Mouse (Mus musculus) neural tube, embryonic 12.5 days (tissue): ENCODE measurements around the gene Mylk. TPM values are rescaled to one million over a fixed set of nuclear protein-coding genes. Genes with fewer than 3 reads are reported as not detected.

Experiments
- ATAC-seq: fragments of 200-750 bp; cut with Nextera tagmentation; 2 replicates; pipeline ENCODE4 v1.8.0; 2017; ENCODE audit warnings: low read depth, mild to moderate bottlenecking, moderate TSS enrichment, moderate library complexity; ENCODE audit not compliant: low FRiP score
- H3K27ac ChIP-seq: fragments of 300-500 bp; sonication (generic); 2 replicates; pipeline ENCODE4 v1.5.1; 2016
- H3K27me3 ChIP-seq: fragments of 300-500 bp; sonication (generic); replicated peaks from 2 replicates; pipeline ENCODE4 v1.6.1; 2016; ENCODE audit warnings: mild to moderate bottlenecking
- H3K36me3 ChIP-seq: fragments of 300-500 bp; sonication (generic); 2 replicates; pipeline ENCODE4 v1.6.1; 2016; ENCODE audit warnings: mild to moderate bottlenecking
- H3K4me1 ChIP-seq: fragments of 300-500 bp; sonication (generic); 2 replicates; pipeline ENCODE4 v1.6.1; 2016
- H3K4me2 ChIP-seq: fragments of 300-500 bp; sonication (generic); replicated peaks from 2 replicates; pipeline ENCODE4 v1.6.1; 2016; ENCODE audit warnings: mild to moderate bottlenecking
- H3K4me3 ChIP-seq: fragments of 300-500 bp; sonication (generic); 2 replicates; pipeline ENCODE4 v1.5.1; 2016
- H3K9ac ChIP-seq: fragments of 300-500 bp; sonication (generic); 2 replicates; pipeline ENCODE4 v1.6.1; 2016; ENCODE audit warnings: mild to moderate bottlenecking
- H3K9me3 ChIP-seq: fragments of 300-500 bp; sonication (generic); 2 replicates; pipeline ENCODE4 v1.6.1; 2016; ENCODE audit warnings: mild to moderate bottlenecking
- WGBS: fragments of 180-500 bp; shearing (Covaris S2); methylation state at CpG from one replicate; pipeline ENCODE4 v1.1.7; 2016; 5-methylcytosine and 5-hydroxymethylcytosine counted together
- polyA plus RNA-seq: library from polyadenylated mRNA; unstranded; fragments of >200 nt; fragmentation: Nextera tagmentation; extraction: Ambion mirVana; gene quantifications from 2 replicates; pipeline ENCODE4 v1.2.1, GENCODE M21; 2016

Mylk gene
- polyA plus RNA-seq, 1 experiment from 2014 or later, result 5.1 TPM

- no peak overlapping the region for H3K9ac ChIP-seq
- no peaks in the 10 kb centered on the region for H3K27me3 ChIP-seq
- 62% methylated on average over 10 of the region's 10 CpGs for WGBS
- peaks cover 5% of the 10 kb centered on the region; the same call in 1 of the 2 replicates for H3K4me1 ChIP-seq
- H3K4me2 ChIP-seq, result no peak overlapping the region
- no peak overlapping the region for H3K4me3 ChIP-seq
- H3K36me3 ChIP-seq, result no peaks in the 10 kb centered on the region
- H3K9me3 ChIP-seq, result no peaks in the 10 kb centered on the region
- no peak for ATAC-seq
- H3K27ac ChIP-seq, result no peak overlapping the region
These were observed 176.3 kb downstream of the Mylk start for GRCm38 (mm10) chr16:34921319-34921718.

GRCm38 (mm10) chr16:34923630-34924029, 178.6 kb downstream of the Mylk start:
- Histone ChIP-seq H3K36me3 (no peaks in the 10 kb centered on the region), H3K4me1 (peaks cover 9% of the 10 kb centered on the region), H3K9ac (no peak overlapping the region), H3K9me3 (0 out of 2 replicates have a peak, but pooled peaks cover 3% of the 10 kb centered on the region), H3K4me3 (no peak overlapping the region), H3K4me2 (no peak overlapping the region), H3K27ac (no peak overlapping the region), H3K27me3 (no peaks in the 10 kb centered on the region)
- no peak for ATAC-seq
- 86% methylated on average over 9 of the region's 9 CpGs for WGBS

GRCm38 (mm10) chr16:34924324-34924723, 179.3 kb downstream of the Mylk start:
- H3K9me3 ChIP-seq, result 0 out of 2 replicates have a peak, but pooled peaks cover 3% of the 10 kb centered on the region

GRCm38 (mm10) chr16:34924937-34925618, 180.1 kb downstream of the Mylk start:
- Histone ChIP-seq H3K27ac (no peak overlapping the region), H3K36me3 (no peaks in the 10 kb centered on the region), H3K4me3 (no peak overlapping the region), H3K9me3 (0 out of 2 replicates have a peak, but pooled peaks cover 3% of the 10 kb centered on the region), H3K27me3 (no peaks in the 10 kb centered on the region), H3K9ac (no peak overlapping the region), H3K4me1 (peaks cover 7% of the 10 kb centered on the region), H3K4me2 (no peak overlapping the region)
- ATAC-seq, result no peak
- 59% methylated on average over 6 of the region's 6 CpGs for WGBS

More at GRCm38 (mm10) chr16:34924324-34924723, 179.3 kb downstream of the Mylk start:
- WGBS, result 68% methylated on average over 5 of the region's 5 CpGs
- Histone ChIP-seq H3K4me3 (no peak overlapping the region), H3K4me1 (peaks cover 9% of the 10 kb centered on the region), H3K36me3 (no peaks in the 10 kb centered on the region), H3K27ac (no peak overlapping the region), H3K4me2 (no peak overlapping the region), H3K27me3 (no peaks in the 10 kb centered on the region), H3K9ac (no peak overlapping the region)
- ATAC-seq, result no peak

GRCm38 (mm10) chr16:34926531-34927435, 181.8 kb downstream of the Mylk start:
- no peak overlapping the region for H3K27ac ChIP-seq
- WGBS, result 70% methylated on average over 9 of the region's 9 CpGs

GRCm38 (mm10) chr16:34929686-34930085, 184.7 kb downstream of the Mylk start:
- no peaks in the 10 kb centered on the region for H3K36me3 ChIP-seq
- H3K9me3 ChIP-seq, result 0 out of 2 replicates have a peak, but pooled peaks cover 3% of the 10 kb centered on the region
- H3K4me2 ChIP-seq, result no peak overlapping the region
- no peak overlapping the region for H3K9ac ChIP-seq
- 80% methylated on average over 8 of the region's 8 CpGs for WGBS
- H3K4me1 ChIP-seq, result peaks cover 4% of the 10 kb centered on the region; the same call in 1 of the 2 replicates
- ATAC-seq, result no peak
- H3K4me3 ChIP-seq, result no peak overlapping the region
- no peak overlapping the region for H3K27ac ChIP-seq
- no peaks in the 10 kb centered on the region for H3K27me3 ChIP-seq

More at GRCm38 (mm10) chr16:34926531-34927435, 181.8 kb downstream of the Mylk start:
- Histone ChIP-seq H3K4me1 (peaks cover 4% of the 10 kb centered on the region; the same call in 1 of the 2 replicates), H3K36me3 (no peaks in the 10 kb centered on the region), H3K27me3 (no peaks in the 10 kb centered on the region), H3K4me3 (no peak overlapping the region), H3K9me3 (0 out of 2 replicates have a peak, but pooled peaks cover 3% of the 10 kb centered on the region), H3K9ac (no peak overlapping the region), H3K4me2 (no peak overlapping the region)
- ATAC-seq, result no peak

GRCm38 (mm10) chr16:34930110-34930509, 185.1 kb downstream of the Mylk start:
- H3K4me2 ChIP-seq, result no peak overlapping the region
- WGBS, result 83% methylated on average over 7 of the region's 7 CpGs
- no peak for ATAC-seq
- H3K36me3 ChIP-seq, result no peaks in the 10 kb centered on the region
- 0 out of 2 replicates have a peak, but pooled peaks cover 3% of the 10 kb centered on the region for H3K9me3 ChIP-seq
- H3K9ac ChIP-seq, result no peak overlapping the region
- H3K4me1 ChIP-seq, result peaks cover 4% of the 10 kb centered on the region; the same call in 1 of the 2 replicates
- H3K27ac ChIP-seq, result no peak overlapping the region
- no peaks in the 10 kb centered on the region for H3K27me3 ChIP-seq
- no peak overlapping the region for H3K4me3 ChIP-seq

GRCm38 (mm10) chr16:34931306-34931705, 186.3 kb downstream of the Mylk start:
- no peak for ATAC-seq
- 0 out of 2 replicates have a peak, but pooled peaks cover 3% of the 10 kb centered on the region for H3K9me3 ChIP-seq
- no peaks in the 10 kb centered on the region for H3K36me3 ChIP-seq
- H3K27ac ChIP-seq, result no peak overlapping the region
- H3K9ac ChIP-seq, result no peak overlapping the region
- WGBS, result 96% methylated on average over 2 of the region's 2 CpGs
- peaks cover 9% of the 10 kb centered on the region; the same call in 1 of the 2 replicates for H3K4me1 ChIP-seq
- no peak overlapping the region for H3K4me2 ChIP-seq
- no peak overlapping the region for H3K4me3 ChIP-seq
- no peaks in the 10 kb centered on the region for H3K27me3 ChIP-seq

GRCm38 (mm10) chr16:34933173-34933572, 188.2 kb downstream of the Mylk start:
- no peak overlapping the region for H3K9ac ChIP-seq
- H3K36me3 ChIP-seq, result no peaks in the 10 kb centered on the region
- H3K27ac ChIP-seq, result no peak overlapping the region
- H3K4me1 ChIP-seq, result peaks cover 5% of the 10 kb centered on the region
- no peaks in the 10 kb centered on the region for H3K27me3 ChIP-seq
- H3K4me2 ChIP-seq, result no peak overlapping the region
- no peak overlapping the region for H3K4me3 ChIP-seq
- 88% methylated on average over 4 of the region's 4 CpGs for WGBS
- no peaks in the 10 kb centered on the region for H3K9me3 ChIP-seq
- ATAC-seq, result no peak

GRCm38 (mm10) chr16:34934486-34934885, 189.5 kb downstream of the Mylk start:
- ATAC-seq, result no peak
- Histone ChIP-seq H3K9ac (no peak overlapping the region), H3K36me3 (no peaks in the 10 kb centered on the region), H3K4me3 (no peak overlapping the region), H3K4me2 (no peak overlapping the region), H3K27ac (no peak overlapping the region), H3K4me1 (peaks cover 5% of the 10 kb centered on the region), H3K9me3 (no peaks in the 10 kb centered on the region), H3K27me3 (no peaks in the 10 kb centered on the region)
- 51% methylated on average over 6 of the region's 6 CpGs for WGBS

- no peak overlapping the region for H3K27ac ChIP-seq
- 51% methylated on average over 9 of the region's 9 CpGs for WGBS
These were observed 190.7 kb downstream of the Mylk start for GRCm38 (mm10) chr16:34935514-34936338.

More at GRCm38 (mm10) chr16:34935514-34936338, 190.7 kb downstream of the Mylk start:
- no peak overlapping the region for H3K9ac ChIP-seq
- no peaks in the 10 kb centered on the region for H3K9me3 ChIP-seq
- H3K27me3 ChIP-seq, result no peaks in the 10 kb centered on the region
- no peak overlapping the region for H3K4me2 ChIP-seq
- H3K4me1 ChIP-seq, result peaks cover 5% of the 10 kb centered on the region
- no peak overlapping the region for H3K4me3 ChIP-seq
- H3K36me3 ChIP-seq, result no peaks in the 10 kb centered on the region
- no peak for ATAC-seq
